Mouse (Mus musculus): ENCODE data around the gene Sez6l. TPM values are rescaled to one million over a fixed set of nuclear protein-coding genes. Genes with fewer than 3 reads are reported as not detected.

Sez6l gene
- polyA plus RNA-seq, 1 experiment from 2014 or later, result 32.5 TPM

DNA sequence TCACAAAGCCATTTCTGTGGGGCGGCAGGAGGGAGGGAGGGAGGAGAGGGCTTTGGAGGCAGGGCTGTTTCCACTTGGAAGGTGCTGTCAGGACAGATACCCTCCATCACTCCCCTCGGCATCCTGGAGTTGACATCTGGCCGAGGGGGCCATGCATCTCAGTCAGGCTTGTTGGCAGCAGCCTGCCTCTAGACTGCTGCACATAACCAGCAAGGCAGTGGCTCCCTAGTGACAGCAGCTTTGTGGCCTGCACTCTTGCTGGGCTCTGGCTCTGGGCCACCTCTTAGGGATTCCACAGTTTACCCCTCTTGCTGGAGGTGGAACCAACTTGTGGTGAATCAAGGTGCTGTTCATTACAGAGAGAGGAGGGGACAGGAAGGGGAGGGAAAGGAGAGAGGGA lies 26.6 kb upstream of the Sez6l start:
- ATAC-seq (ENCODE audit: low FRiP score), result no peak; the same call in 1 of the 2 replicates
- Histone ChIP-seq H3K27ac (replicated peaks) (peak overlapping the region; percentile 48; the same call in 1 of the 2 replicates), H3K27me3 (replicated peaks) (no peaks in the 10 kb centered on the region), H3K4me3 (replicated peaks) (no peak overlapping the region), H3K9ac (replicated peaks) (no peak overlapping the region), H3K4me2 (no peak overlapping the region), H3K9me3 (replicated peaks) (no peaks in the 10 kb centered on the region), H3K4me1 (peaks cover 52% of the 10 kb centered on the region), H3K36me3 (no peaks in the 10 kb centered on the region)
- 27% methylated on average over 3 of the region's 3 CpGs for WGBS

DNA sequence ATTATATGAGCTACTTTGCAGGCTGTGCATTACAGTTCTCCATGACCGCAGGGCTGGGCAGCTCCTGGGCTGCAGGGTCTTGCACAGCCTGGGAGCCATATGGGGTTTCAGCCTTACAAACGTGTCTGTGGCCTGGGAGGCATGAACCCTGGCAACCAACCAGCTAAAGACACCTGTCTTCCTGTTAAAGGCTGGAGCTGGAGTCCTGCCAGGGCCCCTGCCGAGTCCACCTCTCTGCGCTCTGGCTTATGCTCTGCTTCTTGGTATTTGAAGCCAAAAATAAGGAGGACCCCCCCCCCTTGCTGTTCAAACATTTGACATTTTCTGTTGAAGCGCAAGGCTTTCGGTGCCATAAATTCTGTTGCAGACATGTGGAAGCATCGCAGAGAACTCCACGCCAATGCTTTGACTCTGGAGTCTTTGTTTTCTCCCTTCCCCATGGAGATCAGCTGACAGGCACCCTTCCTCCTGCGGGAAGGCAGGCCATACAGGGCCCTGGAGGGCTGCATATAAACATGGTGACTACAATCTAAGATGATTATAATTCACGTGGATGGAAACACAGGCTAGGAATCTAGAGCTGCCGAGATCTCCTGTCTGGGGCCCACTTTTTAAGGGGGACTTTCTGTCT lies 23.4 kb upstream of the Sez6l start:
- WGBS, result 35% methylated on average over 11 of the region's 11 CpGs
- no peaks in the 10 kb centered on the region for H3K36me3 ChIP-seq
- no peaks in the 10 kb centered on the region for H3K9me3 ChIP-seq (replicated peaks)
- H3K4me3 ChIP-seq (replicated peaks), result no peak overlapping the region
- ATAC-seq (ENCODE audit: low FRiP score), result no peak
- peaks cover 38% of the 10 kb centered on the region for H3K4me1 ChIP-seq
- no peaks in the 10 kb centered on the region for H3K27me3 ChIP-seq (replicated peaks)
- no peak overlapping the region; the same call in 1 of the 2 replicates for H3K27ac ChIP-seq (replicated peaks)
- no peak overlapping the region for H3K4me2 ChIP-seq
- H3K9ac ChIP-seq (replicated peaks), result no peak overlapping the region

DNA sequence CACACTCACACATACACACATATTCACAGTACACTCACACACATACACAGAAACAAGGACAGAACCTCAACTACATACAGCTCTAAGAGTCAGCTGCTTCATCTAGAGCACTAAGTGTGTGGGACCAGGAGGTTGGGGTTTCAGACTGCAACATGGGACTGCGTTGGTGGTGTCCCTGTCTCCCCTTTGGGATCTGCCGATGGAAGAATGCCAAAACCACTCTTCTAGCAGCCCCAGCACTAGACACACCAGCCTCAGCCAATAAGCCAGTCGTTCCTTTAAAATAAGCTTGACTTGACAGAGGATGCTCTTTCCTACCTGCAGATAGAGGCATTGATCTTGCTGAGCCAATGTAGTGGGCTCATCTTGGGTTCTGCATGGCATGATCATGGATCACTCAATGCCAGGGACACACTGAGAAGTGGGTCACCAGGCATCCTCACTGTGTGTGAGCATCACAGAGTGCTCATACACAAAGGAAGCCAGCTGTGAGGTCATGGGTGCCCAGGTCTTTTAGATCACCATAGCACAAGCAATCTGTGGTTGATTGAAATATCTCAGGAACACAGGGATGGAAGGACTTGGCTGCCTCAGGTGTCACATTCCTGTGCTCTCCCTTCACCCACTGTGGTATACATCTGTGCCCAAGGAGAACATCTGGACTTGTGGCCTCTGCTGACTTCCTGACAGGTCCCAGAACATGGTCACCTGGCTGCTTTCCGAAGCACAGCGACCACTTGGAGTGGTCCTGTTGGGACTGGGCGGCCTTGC lies 22.7 kb upstream of the Sez6l start:
- ATAC-seq (ENCODE audit: low FRiP score), result no peak
- 69% methylated on average over 6 of the region's 6 CpGs for WGBS
- H3K36me3 ChIP-seq, result no peaks in the 10 kb centered on the region
- H3K9ac ChIP-seq (replicated peaks), result no peak overlapping the region
- no peak overlapping the region for H3K4me3 ChIP-seq (replicated peaks)
- no peak overlapping the region for H3K4me2 ChIP-seq
- no peaks in the 10 kb centered on the region for H3K27me3 ChIP-seq (replicated peaks)
- no peak overlapping the region for H3K27ac ChIP-seq (replicated peaks)
- H3K4me1 ChIP-seq, result peaks cover 35% of the 10 kb centered on the region
- no peaks in the 10 kb centered on the region for H3K9me3 ChIP-seq (replicated peaks)

DNA sequence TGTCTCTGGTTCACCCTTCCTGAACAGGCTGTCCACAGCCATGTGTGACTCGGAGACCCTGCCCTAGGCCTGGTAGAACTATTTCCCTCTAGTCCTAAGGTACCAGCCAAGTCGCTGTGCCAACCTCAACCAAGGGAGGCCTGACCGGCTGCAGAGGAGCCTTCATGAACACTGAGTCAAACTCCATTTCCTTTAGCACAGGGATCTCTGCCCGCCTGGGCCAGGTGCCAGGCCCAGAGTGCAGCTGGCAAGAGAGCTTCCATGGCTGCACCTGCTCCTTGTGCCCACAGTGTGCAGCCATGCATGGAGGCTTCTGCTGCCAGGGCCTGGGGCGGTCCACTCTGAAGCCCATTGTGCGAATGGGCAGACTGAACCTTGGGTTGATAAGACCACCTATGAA lies 20.9 kb upstream of the Sez6l start:
- no peak overlapping the region for H3K4me2 ChIP-seq
- H3K9ac ChIP-seq (replicated peaks), result no peak overlapping the region
- WGBS, result 67% methylated on average over 6 of the region's 6 CpGs
- peak; percentile 42; the same call in 1 of the 2 replicates for ATAC-seq (ENCODE audit: low FRiP score)
- H3K36me3 ChIP-seq, result no peaks in the 10 kb centered on the region
- H3K9me3 ChIP-seq (replicated peaks), result no peaks in the 10 kb centered on the region
- peak overlapping the region; percentile 34; the same call in 1 of the 2 replicates for H3K27ac ChIP-seq (replicated peaks)
- no peak overlapping the region for H3K4me3 ChIP-seq (replicated peaks)
- no peaks in the 10 kb centered on the region for H3K27me3 ChIP-seq (replicated peaks)
- H3K4me1 ChIP-seq, result peaks cover 20% of the 10 kb centered on the region

DNA sequence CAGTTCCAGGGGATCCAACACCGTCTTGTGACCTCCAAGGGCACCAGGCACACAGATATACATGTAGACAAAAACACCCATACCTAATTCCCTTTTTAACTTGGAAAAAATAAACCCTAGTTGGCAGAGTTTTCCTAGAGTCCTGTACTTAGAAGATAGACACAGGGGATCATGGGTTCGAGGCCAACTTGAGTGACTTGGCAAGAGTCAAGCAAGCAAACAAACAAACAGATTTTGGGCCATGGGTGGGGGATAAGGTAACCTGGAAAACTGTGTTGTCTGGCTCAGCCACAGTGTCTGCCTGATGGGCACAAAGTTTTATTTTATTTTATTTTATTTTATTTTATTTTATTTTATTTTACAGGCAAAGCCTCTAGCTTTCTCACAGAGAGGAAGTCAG lies 20.3 kb upstream of the Sez6l start:
- peak overlapping the region; percentile 34; the same call in 1 of the 2 replicates for H3K27ac ChIP-seq (replicated peaks)
- H3K4me3 ChIP-seq (replicated peaks), result no peak overlapping the region
- peaks cover 20% of the 10 kb centered on the region for H3K4me1 ChIP-seq
- H3K9me3 ChIP-seq (replicated peaks), result no peaks in the 10 kb centered on the region
- H3K9ac ChIP-seq (replicated peaks), result no peak overlapping the region
- no peaks in the 10 kb centered on the region for H3K27me3 ChIP-seq (replicated peaks)
- no peak for ATAC-seq (ENCODE audit: low FRiP score)
- H3K4me2 ChIP-seq, result no peak overlapping the region
- 87% methylated on average over 2 of the region's 2 CpGs for WGBS
- H3K36me3 ChIP-seq, result no peaks in the 10 kb centered on the region

DNA sequence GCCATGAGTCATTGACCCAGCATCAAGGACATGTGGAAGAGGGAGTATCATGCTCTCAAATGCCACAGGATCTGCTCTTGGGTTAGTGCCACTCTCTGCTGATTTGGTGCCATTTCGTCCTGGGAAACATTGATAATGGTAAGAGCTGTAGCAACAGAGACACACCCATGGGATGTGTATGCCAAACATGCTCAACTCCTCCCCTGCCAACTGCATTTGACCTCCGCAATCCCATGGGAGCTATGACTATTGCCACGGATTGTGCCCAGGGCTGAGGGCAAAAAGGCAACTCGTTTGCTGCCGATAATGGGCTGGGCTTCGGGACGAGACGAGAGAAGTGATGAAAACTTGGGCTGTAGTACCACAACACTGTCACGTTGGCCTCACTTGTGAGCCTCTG lies 19.7 kb upstream of the Sez6l start:
- no peak for ATAC-seq (ENCODE audit: low FRiP score)
- no peak overlapping the region for H3K27ac ChIP-seq (replicated peaks)
- no peak overlapping the region for H3K4me2 ChIP-seq
- H3K9me3 ChIP-seq (replicated peaks), result no peaks in the 10 kb centered on the region
- no peaks in the 10 kb centered on the region for H3K27me3 ChIP-seq (replicated peaks)
- H3K36me3 ChIP-seq, result no peaks in the 10 kb centered on the region
- no peak overlapping the region for H3K9ac ChIP-seq (replicated peaks)
- H3K4me1 ChIP-seq, result peaks cover 20% of the 10 kb centered on the region
- WGBS, result 72% methylated on average over 9 of the region's 9 CpGs
- no peak overlapping the region for H3K4me3 ChIP-seq (replicated peaks)

DNA sequence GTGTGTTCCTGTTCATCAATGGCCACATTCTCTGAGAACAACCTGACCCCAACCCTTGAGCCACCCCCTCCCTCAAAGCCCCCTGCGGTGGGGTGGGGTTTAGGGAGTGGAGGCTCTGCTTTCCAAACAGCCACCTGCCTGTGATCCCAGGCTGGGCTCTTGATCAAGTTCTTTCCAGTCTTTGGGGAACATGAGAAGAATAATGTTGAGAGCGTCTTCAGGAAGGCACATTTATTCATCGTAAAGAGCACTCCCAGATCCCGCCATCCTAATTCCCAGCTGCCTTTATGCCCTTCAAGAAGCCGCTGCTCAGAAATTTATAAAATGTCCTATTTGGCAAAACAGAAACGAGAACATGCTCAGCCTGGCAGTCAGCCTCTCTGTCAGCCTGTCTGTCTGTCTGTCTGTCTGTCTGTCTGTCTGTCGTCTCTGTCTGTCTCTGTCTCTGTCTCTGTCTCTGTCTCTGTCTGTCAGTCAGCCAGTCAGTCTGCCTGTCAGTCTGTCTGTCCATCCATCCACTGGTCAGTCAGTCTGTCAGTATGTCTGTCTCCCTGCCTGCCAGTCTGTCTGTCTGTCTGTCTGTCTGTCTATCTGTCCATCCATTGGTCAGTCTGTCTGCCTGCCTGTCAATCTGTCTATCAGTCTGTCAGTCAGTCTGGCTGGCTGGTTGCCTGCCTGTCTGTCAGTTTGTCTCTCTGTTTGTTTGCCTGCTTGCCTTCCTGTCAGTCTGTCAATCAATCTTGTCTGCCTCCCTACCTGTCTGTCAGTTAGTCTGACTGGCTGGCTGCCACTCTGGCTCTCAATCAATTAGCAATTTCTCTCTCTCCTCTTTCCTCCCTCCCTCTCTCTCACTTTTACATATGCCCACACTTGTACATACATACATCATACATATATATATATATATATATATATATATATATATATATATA lies 19.0 kb upstream of the Sez6l start:
- no peaks in the 10 kb centered on the region for H3K27me3 ChIP-seq (replicated peaks)
- 0 out of 2 replicates have a peak overlapping the region, but pooled peaks have one; percentile 39 for H3K27ac ChIP-seq (replicated peaks)
- H3K4me2 ChIP-seq, result no peak overlapping the region
- peaks cover 20% of the 10 kb centered on the region for H3K4me1 ChIP-seq
- H3K36me3 ChIP-seq, result no peaks in the 10 kb centered on the region
- no peaks in the 10 kb centered on the region for H3K9me3 ChIP-seq (replicated peaks)
- no peak overlapping the region for H3K9ac ChIP-seq (replicated peaks)
- no peak overlapping the region for H3K4me3 ChIP-seq (replicated peaks)
- 41% methylated on average over 7 of the region's 7 CpGs for WGBS
- ATAC-seq (ENCODE audit: low FRiP score), result no peak

DNA sequence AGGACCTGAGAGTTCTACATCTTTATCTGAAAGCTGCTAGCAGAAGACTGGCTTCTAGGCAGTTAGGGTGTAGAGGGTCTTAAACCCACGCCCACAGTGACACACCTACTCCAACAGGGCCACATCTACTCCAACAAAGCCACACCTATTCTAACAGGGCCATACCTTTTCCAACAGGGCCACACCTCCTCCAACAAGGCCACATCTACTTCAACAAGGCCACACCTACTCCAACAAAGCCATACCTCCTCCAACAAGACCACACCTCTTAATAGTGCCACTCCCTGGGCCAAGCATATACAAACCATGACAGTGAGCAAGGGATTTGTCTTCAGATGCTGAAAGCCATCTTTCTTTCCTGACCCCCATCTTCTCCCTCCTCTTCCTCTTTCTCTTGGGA lies 14.7 kb upstream of the Sez6l start:
- no peak overlapping the region for H3K9ac ChIP-seq (replicated peaks)
- peaks cover 19% of the 10 kb centered on the region for H3K4me1 ChIP-seq
- H3K9me3 ChIP-seq (replicated peaks), result no peaks in the 10 kb centered on the region
- no peaks in the 10 kb centered on the region for H3K27me3 ChIP-seq (replicated peaks)
- no peaks in the 10 kb centered on the region for H3K36me3 ChIP-seq
- H3K4me2 ChIP-seq, result no peak overlapping the region
- H3K4me3 ChIP-seq (replicated peaks), result no peak overlapping the region
- ATAC-seq (ENCODE audit: low FRiP score), result no peak
- no peak overlapping the region for H3K27ac ChIP-seq (replicated peaks)
- WGBS, result 68% methylated on average over 1 of the region's 1 CpGs

DNA sequence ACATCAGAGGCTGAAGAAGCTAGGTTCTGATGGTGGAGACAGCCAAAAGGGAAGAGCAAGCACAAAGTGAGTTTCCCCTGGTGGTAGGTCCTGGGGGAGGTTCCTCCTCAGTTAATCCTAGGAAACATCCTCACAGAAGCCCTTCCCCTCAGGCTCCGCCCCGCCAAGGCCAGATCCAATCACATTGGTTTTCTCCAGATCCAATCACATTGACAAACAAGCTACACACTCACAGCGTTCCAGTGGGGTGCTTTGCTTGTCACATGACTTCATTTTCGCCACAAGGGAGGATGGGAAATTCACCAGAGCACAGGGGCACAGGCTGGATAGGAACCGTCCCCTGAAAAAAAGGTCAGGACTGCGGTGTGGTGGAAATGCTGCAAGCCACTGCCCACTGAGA lies 9.1 kb upstream of the Sez6l start:
- Histone ChIP-seq H3K4me2 (no peak overlapping the region), H3K27me3 (replicated peaks) (no peaks in the 10 kb centered on the region), H3K9me3 (replicated peaks) (no peaks in the 10 kb centered on the region), H3K36me3 (no peaks in the 10 kb centered on the region), H3K4me3 (replicated peaks) (no peak overlapping the region), H3K27ac (replicated peaks) (no peak overlapping the region), H3K4me1 (peaks cover 22% of the 10 kb centered on the region), H3K9ac (replicated peaks) (no peak overlapping the region)
- 55% methylated on average over 6 of the region's 6 CpGs for WGBS
- ATAC-seq (ENCODE audit: low FRiP score), result no peak

DNA sequence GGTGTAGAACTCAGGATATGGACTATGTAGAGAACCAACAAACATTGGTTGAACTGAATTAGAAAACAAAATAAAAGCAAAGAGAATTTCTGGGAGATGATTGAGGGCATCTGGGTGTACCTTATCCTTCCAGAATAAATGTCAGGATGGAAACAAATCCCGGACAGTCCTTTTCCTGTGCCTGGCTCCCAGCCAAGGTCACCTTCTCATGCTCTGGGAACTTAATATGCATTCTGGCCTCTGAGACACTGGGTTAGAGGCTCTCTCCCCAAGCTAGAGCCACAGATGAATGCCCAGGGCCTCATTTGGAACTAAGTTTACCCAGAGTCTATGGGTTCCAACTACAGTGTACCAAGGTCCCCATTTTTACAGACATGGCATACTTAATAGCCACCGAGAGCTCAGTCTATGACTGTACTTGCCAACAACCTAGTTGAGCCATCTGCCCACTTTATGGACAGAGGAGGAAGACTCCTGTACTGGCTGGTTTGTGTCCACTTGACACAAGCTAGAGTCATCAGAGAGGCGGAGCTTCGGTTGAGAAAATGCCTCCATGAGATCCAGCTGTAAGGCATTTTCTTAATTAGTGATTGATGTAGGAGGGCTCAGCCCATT lies 7.3 kb upstream of the Sez6l start:
- no peaks in the 10 kb centered on the region for H3K36me3 ChIP-seq
- no peak overlapping the region for H3K9ac ChIP-seq (replicated peaks)
- 88% methylated on average over 4 of the region's 4 CpGs for WGBS
- ATAC-seq (ENCODE audit: low FRiP score), result no peak
- no peak overlapping the region for H3K4me3 ChIP-seq (replicated peaks)
- H3K27me3 ChIP-seq (replicated peaks), result no peaks in the 10 kb centered on the region
- peaks cover 22% of the 10 kb centered on the region for H3K4me1 ChIP-seq
- H3K27ac ChIP-seq (replicated peaks), result no peak overlapping the region
- H3K9me3 ChIP-seq (replicated peaks), result no peaks in the 10 kb centered on the region
- no peak overlapping the region for H3K4me2 ChIP-seq

DNA sequence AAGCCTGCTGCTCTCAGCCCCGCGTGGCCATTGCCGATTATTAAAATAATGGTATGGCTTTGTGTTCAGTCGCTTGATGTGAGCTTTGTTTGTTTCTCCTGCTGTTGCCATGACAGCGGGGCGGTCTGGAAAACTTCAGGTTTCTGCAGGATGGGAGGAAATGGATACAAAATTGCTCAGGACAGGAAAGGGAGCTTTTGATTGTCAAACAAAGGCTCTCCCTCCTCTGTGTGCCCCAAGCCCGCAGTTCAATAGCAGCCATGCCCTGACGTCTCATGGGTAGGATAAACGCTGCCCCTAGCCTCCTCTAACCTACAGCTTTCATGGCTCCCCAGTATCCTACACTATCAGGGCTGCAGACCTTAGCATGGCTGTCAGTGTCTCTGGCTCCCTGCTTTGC lies 6.3 kb upstream of the Sez6l start:
- no peak; the same call in 1 of the 2 replicates for ATAC-seq (ENCODE audit: low FRiP score)
- no peak overlapping the region for H3K4me3 ChIP-seq (replicated peaks)
- no peaks in the 10 kb centered on the region for H3K9me3 ChIP-seq (replicated peaks)
- no peaks in the 10 kb centered on the region for H3K36me3 ChIP-seq
- 0 out of 2 replicates have a peak overlapping the region, but pooled peaks have one; percentile 6 for H3K27ac ChIP-seq (replicated peaks)
- peaks cover 20% of the 10 kb centered on the region for H3K4me1 ChIP-seq
- no peak overlapping the region; the same call in 1 of the 2 replicates for H3K9ac ChIP-seq (replicated peaks)
- H3K4me2 ChIP-seq, result no peak overlapping the region
- no peaks in the 10 kb centered on the region for H3K27me3 ChIP-seq (replicated peaks)
- 17% methylated on average over 9 of the region's 9 CpGs for WGBS

All from neural tube, embryonic 15.5 days (tissue).